Mouse (Mus musculus): ENCODE data around the gene Bhlhe40.

DNA sequence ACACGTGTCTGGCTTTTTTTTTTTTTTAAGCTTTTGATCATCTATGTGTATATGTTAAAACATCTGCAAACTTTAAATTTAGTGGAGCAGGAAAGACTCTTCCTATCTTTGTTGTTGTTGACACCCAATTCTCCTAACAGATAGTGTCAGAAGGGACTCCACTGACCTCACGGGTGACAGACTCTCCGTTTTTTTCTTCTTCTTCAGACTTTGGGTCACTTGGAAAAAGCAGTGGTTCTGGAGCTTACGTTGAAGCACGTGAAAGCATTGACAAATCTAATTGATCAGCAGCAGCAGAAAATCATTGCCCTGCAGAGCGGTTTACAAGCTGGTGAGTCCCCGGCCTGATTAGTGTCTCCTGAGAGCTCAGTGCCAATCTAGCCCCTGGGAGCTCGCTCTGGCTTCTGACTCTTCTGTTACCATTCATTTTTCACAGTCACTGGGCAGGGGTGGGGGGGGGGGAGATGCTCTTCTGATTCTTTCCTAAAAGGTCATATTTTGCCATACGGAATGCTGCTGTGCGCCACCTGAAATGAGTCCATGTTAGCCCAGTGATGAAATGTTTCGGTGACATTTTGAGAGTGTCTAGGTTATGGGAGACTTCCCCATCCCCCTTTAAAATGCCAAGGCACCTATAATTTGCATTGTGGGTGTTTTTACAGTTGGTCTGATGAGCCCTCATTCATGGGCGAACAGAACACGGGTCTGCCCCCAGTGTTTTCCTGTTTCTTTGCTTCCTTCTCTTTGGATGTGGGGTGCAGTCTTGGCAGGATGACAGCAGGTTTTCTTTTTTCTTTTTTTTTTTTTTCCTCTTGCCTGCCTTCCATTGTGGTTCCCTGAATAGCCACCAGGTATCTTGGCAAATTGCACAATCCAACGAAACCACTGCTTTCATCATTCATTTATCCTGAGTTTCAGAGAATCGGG, 2.1 kb downstream of the Bhlhe40 start:
- TF ChIP-seq CTCF (IDR thresholded peaks at IDR 0.05) (peak; percentile 29; the same call in 1 of the 2 replicates), EP300 (IDR thresholded peaks at IDR 0.05; ENCODE audit: insufficient read depth, low read depth, low read length) (no peak)

Measured in heart, adult 2 months (tissue).